Mouse (Mus musculus) midbrain, postnatal 0 days (tissue): ENCODE measurements around the gene Slc6a17. TPM values are rescaled to one million over a fixed set of nuclear protein-coding genes. Genes with fewer than 3 reads are reported as not detected.

ENCODE experiments used
- ATAC-seq: fragments of 200-750 bp; cut with Nextera tagmentation; 2 replicates; pipeline ENCODE4 v1.8.0; 2017; ENCODE audit warnings: moderate number of reproducible peaks, mild to moderate bottlenecking, moderate TSS enrichment, moderate library complexity; ENCODE audit not compliant: low FRiP score
- DNase-seq: peaks from one replicate; pipeline ENCODE4 v3.0.0-alpha.2; 2015; ENCODE audit warnings: low spot score
- H3K27ac ChIP-seq: fragments of 300-500 bp; sonication (generic); 2 replicates; pipeline ENCODE4 v1.5.1; 2014; ENCODE audit warnings: low read depth, mild to moderate bottlenecking, low read length, mixed read lengths
- H3K27me3 ChIP-seq: fragments of 300-500 bp; sonication (generic); 2 replicates; pipeline ENCODE4 v1.6.1; 2014; ENCODE audit warnings: low read length, control low read depth, mixed read lengths; ENCODE audit not compliant: insufficient read depth
- H3K36me3 ChIP-seq: fragments of 300-500 bp; sonication (generic); 2 replicates; pipeline ENCODE4 v1.6.1; 2014; ENCODE audit warnings: low read length, control low read depth, mixed read lengths; ENCODE audit not compliant: insufficient read depth
- H3K4me1 ChIP-seq: fragments of 300-500 bp; sonication (generic); 2 replicates; pipeline ENCODE4 v1.6.1; 2014; ENCODE audit warnings: mild to moderate bottlenecking, control low read depth, antibody characterized with exemption, low read length, mixed read lengths; ENCODE audit not compliant: insufficient read depth
- H3K4me2 ChIP-seq: fragments of 300-500 bp; sonication (generic); 2 replicates; pipeline ENCODE4 v1.6.1; 2014; ENCODE audit warnings: low read depth, mild to moderate bottlenecking, low read length, mixed read lengths; ENCODE audit not compliant: poor library complexity, severe bottlenecking
- H3K4me3 ChIP-seq: fragments of 300-500 bp; sonication (generic); 2 replicates; pipeline ENCODE4 v1.5.1; 2014; ENCODE audit warnings: low read depth, mild to moderate bottlenecking, low read length, moderate library complexity
- H3K9ac ChIP-seq: fragments of 300-500 bp; sonication (generic); replicated peaks from 2 replicates; pipeline ENCODE4 v1.6.1; 2014; ENCODE audit warnings: mild to moderate bottlenecking, low read length, moderate library complexity, mixed read lengths; ENCODE audit not compliant: poor library complexity, severe bottlenecking
- H3K9me3 ChIP-seq: fragments of 300-500 bp; sonication (generic); 2 replicates; pipeline ENCODE4 v1.6.1; 2016; ENCODE audit warnings: low read length, control low read depth
- CTCF ChIP-seq: IDR thresholded peaks from 2 replicates; pipeline ENCODE4 v1.5.1; 2016; ENCODE audit warnings: antibody characterized with exemption, mild to moderate bottlenecking
- WGBS: fragments of 180-500 bp; shearing (Covaris S2); extraction: QIAGEN DNeasy Blood & Tissue Kit; methylation state at CpG from one replicate; pipeline ENCODE4 v1.1.7; 2014; 5-methylcytosine and 5-hydroxymethylcytosine counted together
- polyA plus RNA-seq: library from polyadenylated mRNA; unstranded; fragments of >200 nt; fragmentation: Nextera tagmentation; extraction: Ambion mirVana; gene quantifications from 2 replicates; pipeline ENCODE4 v1.2.1, GENCODE M21; 2015
- total RNA-seq: library from RNA; depleted of rRNA; stranded (reverse); fragments of >200 nt; gene quantifications from 2 replicates; pipeline ENCODE4 v1.2.3, GENCODE M21; 2014

Gene Slc6a17
- total and polyA plus RNA-seq, 2 experiments from 2014 or later, result 22.2 to 60.0 TPM

DNA sequence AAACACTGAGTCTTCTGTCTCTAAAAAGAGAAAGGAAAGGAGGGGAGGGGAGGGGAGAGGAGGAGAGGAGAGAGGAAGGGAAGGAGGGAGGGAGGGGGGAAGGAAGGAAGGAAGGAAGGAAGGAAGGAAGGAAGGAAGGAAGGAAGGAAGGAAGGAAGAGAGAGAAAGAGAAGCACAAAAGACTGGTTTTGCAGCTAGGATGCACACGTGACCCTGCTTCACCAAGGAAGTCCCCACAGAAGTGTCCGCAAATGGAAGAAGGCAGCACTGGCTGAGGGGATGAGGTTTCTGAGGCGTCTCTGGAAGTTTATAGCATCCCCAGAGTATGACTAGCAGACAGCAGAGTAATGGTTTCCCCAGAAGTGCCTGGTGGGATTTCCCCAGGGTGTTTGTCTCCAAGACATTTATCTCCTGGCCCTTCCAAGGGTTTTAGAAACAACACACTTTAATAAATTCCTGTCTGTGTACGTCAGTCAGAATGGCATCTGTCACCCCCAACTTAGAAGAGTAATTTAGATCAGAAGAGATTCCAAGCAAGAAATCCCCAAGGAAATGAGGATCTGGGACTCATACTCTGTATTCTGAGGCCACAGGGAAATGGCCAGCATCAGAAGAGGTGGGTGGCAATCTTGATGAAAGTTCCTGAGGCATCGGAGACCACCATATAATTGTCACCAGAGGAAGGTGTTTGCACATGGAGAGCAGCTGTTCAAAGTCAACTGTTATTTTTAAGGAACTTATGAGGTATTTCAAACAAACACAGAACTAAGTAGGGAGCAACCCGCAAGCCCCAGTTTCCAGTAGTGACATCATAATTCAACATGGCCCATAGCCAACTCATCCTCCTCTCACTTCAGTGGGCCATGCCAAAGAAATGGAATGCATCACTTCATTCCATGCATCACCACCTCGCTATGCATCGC, 25.6 kb upstream of the Slc6a17 start:
- ATAC-seq (no peak), DNase-seq (no peak)
- H3K9ac ChIP-seq, result no peak overlapping the region
- H3K9me3 ChIP-seq, result no peaks in the 10 kb centered on the region
- 79% methylated on average over 8 of the region's 8 CpGs for WGBS
- H3K4me3 ChIP-seq, result no peak overlapping the region
- H3K36me3 ChIP-seq, result no peaks in the 10 kb centered on the region
- no peaks in the 10 kb centered on the region for H3K27me3 ChIP-seq
- no peaks in the 10 kb centered on the region for H3K4me1 ChIP-seq
- TF ChIP-seq CTCF, result no peak
- no peak overlapping the region for H3K4me2 ChIP-seq
- no peak overlapping the region for H3K27ac ChIP-seq

GRCm38 (mm10) chr3:107542584-107542983, 24.8 kb upstream of the Slc6a17 start:
- no peak for DNase-seq
- H3K4me1 ChIP-seq, result no peaks in the 10 kb centered on the region; the same call in 1 of the 2 replicates
- ATAC-seq, result no peak
- H3K27me3 ChIP-seq, result no peaks in the 10 kb centered on the region
- H3K36me3 ChIP-seq, result no peaks in the 10 kb centered on the region
- 64% methylated on average over 4 of the region's 4 CpGs for WGBS
- no peak for TF ChIP-seq CTCF
- no peak overlapping the region for H3K4me3 ChIP-seq
- H3K9me3 ChIP-seq, result no peaks in the 10 kb centered on the region
- H3K4me2 ChIP-seq, result no peak overlapping the region
- no peak overlapping the region for H3K9ac ChIP-seq
- H3K27ac ChIP-seq, result no peak overlapping the region

GRCm38 (mm10) chr3:107537504-107537889, 19.7 kb upstream of the Slc6a17 start:
- no peak for TF ChIP-seq CTCF
- WGBS, result 18% methylated on average over 8 of the region's 8 CpGs
- Histone ChIP-seq H3K4me1 (peaks cover 3% of the 10 kb centered on the region; the same call in 1 of the 2 replicates), H3K4me3 (peak overlapping the region; percentile 11; the same call in 1 of the 2 replicates), H3K27ac (peak overlapping the region; percentile 92), H3K27me3 (no peaks in the 10 kb centered on the region), H3K9ac (peak overlapping the region; percentile 52; the same call in 1 of the 2 replicates), H3K9me3 (no peaks in the 10 kb centered on the region), H3K36me3 (no peaks in the 10 kb centered on the region), H3K4me2 (peak overlapping the region; percentile 51)
- peak; percentile 29 for ATAC-seq
- no peak for DNase-seq

DNA sequence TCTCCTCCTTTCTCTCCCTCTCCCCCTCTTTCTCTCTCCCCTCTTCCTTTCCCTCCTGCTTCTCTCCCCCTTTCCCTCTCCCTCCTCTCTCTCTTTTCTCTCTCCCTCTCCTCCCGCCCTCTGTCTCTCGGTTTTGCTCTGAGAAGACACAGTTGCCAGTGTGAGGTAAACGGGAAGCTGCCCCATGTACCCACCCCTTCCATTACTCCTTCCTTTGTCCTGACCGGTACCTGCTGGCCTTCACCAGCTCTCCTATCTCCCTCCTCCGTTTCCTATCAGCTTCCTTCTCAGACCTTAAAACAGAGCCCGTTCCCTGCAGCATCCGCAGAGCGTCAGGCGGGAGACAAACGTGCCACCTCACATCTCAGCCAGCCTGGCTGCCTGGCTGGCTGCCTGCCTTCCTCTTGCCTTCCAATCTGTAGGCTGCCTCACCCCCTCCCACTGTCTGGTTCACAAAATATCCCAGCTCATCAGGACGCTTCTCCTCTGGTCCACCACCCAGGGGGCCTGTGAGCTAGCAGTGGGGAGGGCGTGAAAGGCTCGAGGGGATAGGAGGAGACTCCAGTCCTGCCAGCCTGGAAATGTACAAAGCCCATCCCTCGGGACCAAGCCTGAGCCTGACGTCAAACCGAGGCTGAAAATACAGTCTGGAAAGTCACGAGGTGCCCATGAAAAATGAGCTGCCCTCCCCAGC, 19.1 kb upstream of the Slc6a17 start:
- WGBS, result 0% methylated on average over 17 of the region's 17 CpGs
- peak; percentile 89 for ATAC-seq

GRCm38 (mm10) chr3:107534951-107535350, 17.1 kb upstream of the Slc6a17 start:
- H3K27ac ChIP-seq, result no peak overlapping the region
- no peak for ATAC-seq
- H3K4me1 ChIP-seq, result peaks cover 3% of the 10 kb centered on the region; the same call in 1 of the 2 replicates
- TF ChIP-seq CTCF, result no peak
- no peak for DNase-seq
- H3K36me3 ChIP-seq, result no peaks in the 10 kb centered on the region
- H3K4me3 ChIP-seq, result no peak overlapping the region
- no peaks in the 10 kb centered on the region for H3K9me3 ChIP-seq
- no peaks in the 10 kb centered on the region for H3K27me3 ChIP-seq
- 87% methylated on average over 7 of the region's 7 CpGs for WGBS
- no peak overlapping the region for H3K9ac ChIP-seq
- no peak overlapping the region for H3K4me2 ChIP-seq

More for the DNA sequence above, 19.1 kb upstream of the Slc6a17 start:
- DNase-seq, result peak; percentile 84
- Histone ChIP-seq H3K4me1 (peaks cover 3% of the 10 kb centered on the region; the same call in 1 of the 2 replicates), H3K9me3 (no peaks in the 10 kb centered on the region), H3K36me3 (no peaks in the 10 kb centered on the region), H3K27ac (peak overlapping the region; percentile 92), H3K4me3 (peak overlapping the region; percentile 11; the same call in 1 of the 2 replicates), H3K9ac (peak overlapping the region; percentile 52), H3K27me3 (no peaks in the 10 kb centered on the region), H3K4me2 (peak overlapping the region; percentile 51)
- TF ChIP-seq CTCF, result no peak
